Mouse (Mus musculus): ENCODE results near the gene Trim14.

Gene Trim14

GRCm38 (mm10) chr4:46562037-46562436, 26.1 kb upstream of the Trim14 start:
- DNase-seq: no peak

- peak in 1 of 2 experiments; percentile 2 for DNase-seq
Observed at GRCm38 (mm10) chr4:46560069-46560705, 24.2 kb upstream of the Trim14 start.

- peak in 1 of 2 experiments; percentile 5 for DNase-seq
Observed at GRCm38 (mm10) chr4:46558672-46559667, 23.0 kb upstream of the Trim14 start.

- no peak for DNase-seq
Observed at GRCm38 (mm10) chr4:46556933-46557332, 21.0 kb upstream of the Trim14 start.

GRCm38 (mm10) chr4:46555762-46556161, 19.8 kb upstream of the Trim14 start:
- DNase-seq: no peak

- peak in 1 of 2 experiments; percentile 42 for DNase-seq
Observed at GRCm38 (mm10) chr4:46554295-46555069, 18.5 kb upstream of the Trim14 start.

- peak; percentile 94 to 96 for DNase-seq
Observed at GRCm38 (mm10) chr4:46553864-46554263, 17.9 kb upstream of the Trim14 start.

GRCm38 (mm10) chr4:46550406-46550805, 14.5 kb upstream of the Trim14 start:
- DNase-seq: no peak

GRCm38 (mm10) chr4:46549979-46550378, 14.0 kb upstream of the Trim14 start:
- no peak for DNase-seq

GRCm38 (mm10) chr4:46546709-46547108, 10.8 kb upstream of the Trim14 start:
- DNase-seq: no peak

GRCm38 (mm10) chr4:46545498-46545897, 9.6 kb upstream of the Trim14 start:
- peak; percentile 64 to 76 for DNase-seq

GRCm38 (mm10) chr4:46544313-46544712, 8.4 kb upstream of the Trim14 start:
- peak; percentile 59 to 75 for DNase-seq

- peak; percentile 55 to 72 for DNase-seq
Observed at GRCm38 (mm10) chr4:46543366-46544050, 7.6 kb upstream of the Trim14 start.

- no peak for DNase-seq
Observed at GRCm38 (mm10) chr4:46541707-46542106, 5.8 kb upstream of the Trim14 start.

- no peak for DNase-seq
Observed at GRCm38 (mm10) chr4:46539167-46539566, 3.2 kb upstream of the Trim14 start.

GRCm38 (mm10) chr4:46535094-46535830, 679 bp downstream of the Trim14 start:
- DNase-seq: no peak

- DNase-seq: no peak
Observed at GRCm38 (mm10) chr4:46533934-46534720, 1.8 kb downstream of the Trim14 start.

- no peak for DNase-seq
Observed at GRCm38 (mm10) chr4:46532926-46533325, 3.0 kb downstream of the Trim14 start.

GRCm38 (mm10) chr4:46532511-46532910, 3.4 kb downstream of the Trim14 start:
- no peak for DNase-seq

- DNase-seq: no peak
Observed at GRCm38 (mm10) chr4:46529722-46530121, 6.2 kb downstream of the Trim14 start.

- DNase-seq: no peak
Observed at GRCm38 (mm10) chr4:46527558-46527926, 8.4 kb downstream of the Trim14 start.
